Mouse (Mus musculus) liver, adult 2 months (tissue): Measurements from ENCODE around the gene Khdrbs1. TPM values are rescaled to one million over a fixed set of nuclear protein-coding genes. Genes with fewer than 3 reads are reported as not detected.

Source experiments
- DNase-seq: peaks from one replicate; pipeline ENCODE4 v3.0.0-alpha.2; 2011; ENCODE audit warnings: low read depth, low spot score; ENCODE audit errors: extremely low read depth
- H3K27ac ChIP-seq: fragments of 200-500 bp; replicated peaks from 2 replicates; pipeline ENCODE4 v1.5.1; 2012; ENCODE audit warnings: low read depth, mild to moderate bottlenecking, control low read depth, inconsistent platforms, low read length; ENCODE audit not compliant: insufficient read depth
- H3K27me3 ChIP-seq: fragments of 200-500 bp; 2 replicates; pipeline ENCODE4 v1.6.1; 2012; ENCODE audit warnings: mild to moderate bottlenecking, moderate library complexity, low read length, inconsistent platforms; ENCODE audit not compliant: control insufficient read depth, insufficient read depth
- H3K36me3 ChIP-seq: fragments of 200-500 bp; 2 replicates; pipeline ENCODE4 v1.6.1; 2012; ENCODE audit warnings: low read length, inconsistent platforms; ENCODE audit not compliant: control insufficient read depth, insufficient read depth
- H3K4me1 ChIP-seq: fragments of 200-500 bp; 2 replicates; pipeline ENCODE4 v1.6.1; 2011; ENCODE audit warnings: low read length; ENCODE audit not compliant: control insufficient read depth, insufficient read depth
- H3K4me3 ChIP-seq: fragments of 200-500 bp; 2 replicates; pipeline ENCODE4 v1.5.1; 2011; ENCODE audit warnings: low read depth, mild to moderate bottlenecking, control low read depth, low read length, moderate library complexity; ENCODE audit not compliant: insufficient read depth
- H3K79me2 ChIP-seq: fragments of 200-500 bp; 2 replicates; pipeline ENCODE4 v1.6.1; 2012; ENCODE audit warnings: inconsistent platforms, mild to moderate bottlenecking, low read length, moderate library complexity; ENCODE audit not compliant: control insufficient read depth, insufficient read depth
- H3K9ac ChIP-seq: fragments of 200-500 bp; 2 replicates; pipeline ENCODE4 v1.6.1; 2012; ENCODE audit warnings: low read depth, mild to moderate bottlenecking, control low read depth, inconsistent platforms, low read length
- CTCF ChIP-seq: fragments of 200-500 bp; IDR thresholded peaks from 2 replicates; pipeline ENCODE4 v1.5.1; 2011; ENCODE audit warnings: low read depth, low read length, control low read depth
- POLR2A ChIP-seq: fragments of 200-500 bp; IDR thresholded peaks from 2 replicates; pipeline ENCODE4 v1.6.1; 2011; ENCODE audit warnings: low read length, control low read depth; ENCODE audit not compliant: insufficient read depth; ENCODE audit errors: extremely low read depth
- WGBS: fragments of 180-500 bp; shearing (Covaris S2); methylation state at CpG from one replicate; pipeline ENCODE4 v1.1.7; 2018; 5-methylcytosine and 5-hydroxymethylcytosine counted together
- polyA plus RNA-seq: library from polyadenylated mRNA; depleted of rRNA; stranded (reverse); fragments of >200 nt; gene quantifications from 2 replicates; pipeline ENCODE4 v1.2.3, GENCODE M21; 2012
- total RNA-seq: library from RNA; depleted of rRNA; stranded (reverse); fragments of >200 nt; gene quantifications from 2 replicates; pipeline ENCODE4 v1.2.3, GENCODE M21; 2014

Khdrbs1 gene
- total and polyA plus RNA-seq, 2 experiments = 7.9 to 12.2 TPM

DNA sequence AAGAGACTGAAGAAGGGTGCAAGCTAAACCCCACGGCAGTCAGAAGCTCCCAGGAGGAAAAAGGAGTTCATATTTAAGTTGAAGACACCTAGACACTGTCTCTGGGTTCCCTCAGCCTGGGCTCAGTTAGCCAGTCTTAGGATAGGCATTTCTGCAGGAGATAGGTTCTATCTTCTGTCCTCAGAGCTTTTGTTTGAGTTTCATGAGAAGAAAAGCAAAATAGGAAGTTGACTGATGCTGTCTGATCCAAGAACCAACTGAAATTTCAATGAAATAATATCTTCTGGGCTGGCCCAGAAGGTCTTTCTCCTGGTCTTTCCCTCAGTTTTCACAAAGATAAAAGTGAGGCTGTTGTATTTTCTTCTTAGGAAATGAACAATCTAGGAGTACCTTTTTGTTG, 13.4 kb upstream of the Khdrbs1 start:
- H3K9ac ChIP-seq = no peak overlapping the region
- no peak overlapping the region for H3K27ac ChIP-seq
- 78% methylated on average over 1 of the region's 1 CpGs for WGBS
- no peak overlapping the region for H3K4me3 ChIP-seq
- H3K4me1 ChIP-seq = no peaks in the 10 kb centered on the region
- no peaks in the 10 kb centered on the region for H3K36me3 ChIP-seq
- no peaks in the 10 kb centered on the region for H3K27me3 ChIP-seq
- TF ChIP-seq POLR2A (no peak), CTCF (no peak)
- no peaks in the 10 kb centered on the region for H3K79me2 ChIP-seq
- DNase-seq = no peak

DNA sequence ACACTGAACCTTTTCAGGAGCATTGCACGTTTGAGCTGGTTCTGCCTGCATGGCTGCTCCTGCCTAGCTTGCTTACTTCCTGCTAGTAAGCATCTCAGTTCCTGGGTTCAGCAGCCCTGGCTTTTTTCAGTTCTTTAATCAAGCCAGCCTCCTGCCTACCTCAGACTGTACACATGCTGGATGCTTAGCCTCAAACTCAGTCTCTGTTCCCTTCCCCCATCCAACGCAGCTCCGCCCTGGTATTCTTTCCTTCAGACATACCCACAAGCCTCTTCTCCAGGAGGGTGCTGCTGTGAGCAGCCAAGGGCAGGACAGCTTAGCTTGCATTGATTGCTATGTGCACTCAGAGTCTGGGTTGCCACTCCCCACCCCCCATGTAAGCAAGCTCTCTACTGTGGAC, 12.6 kb upstream of the Khdrbs1 start:
- Histone ChIP-seq H3K4me1 (no peaks in the 10 kb centered on the region), H3K27me3 (no peaks in the 10 kb centered on the region), H3K4me3 (no peak overlapping the region), H3K27ac (no peak overlapping the region), H3K79me2 (no peaks in the 10 kb centered on the region), H3K9ac (no peak overlapping the region), H3K36me3 (no peaks in the 10 kb centered on the region)
- 84% methylated on average over 3 of the region's 3 CpGs for WGBS
- DNase-seq = no peak
- TF ChIP-seq POLR2A = no peak
- no peak for TF ChIP-seq CTCF

DNA sequence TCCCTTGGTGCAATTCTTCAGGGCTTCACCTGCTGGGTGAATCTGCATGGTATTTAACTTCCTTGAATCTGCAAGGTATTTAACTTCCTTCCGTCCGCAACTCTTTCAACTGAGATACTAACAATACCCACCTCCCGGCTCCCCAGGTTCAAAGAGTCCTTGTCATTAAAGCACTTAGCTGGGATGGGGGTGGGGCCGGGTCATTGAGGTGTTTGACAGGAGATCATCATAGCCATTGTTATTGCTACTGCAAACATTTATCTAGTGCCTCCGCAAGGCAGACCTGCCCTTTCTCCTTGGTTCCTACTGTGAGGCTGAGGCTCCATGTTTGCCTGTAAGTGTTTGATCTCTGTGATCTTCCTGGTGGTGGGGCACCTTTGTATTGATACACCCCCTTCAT, 8.3 kb upstream of the Khdrbs1 start:
- no peak for TF ChIP-seq POLR2A
- no peak for TF ChIP-seq CTCF
- DNase-seq = no peak
- Histone ChIP-seq H3K27me3 (no peaks in the 10 kb centered on the region), H3K79me2 (no peaks in the 10 kb centered on the region), H3K36me3 (no peaks in the 10 kb centered on the region), H3K4me1 (no peaks in the 10 kb centered on the region), H3K4me3 (no peak overlapping the region), H3K27ac (no peak overlapping the region), H3K9ac (no peak overlapping the region)
- WGBS = 72% methylated on average over 5 of the region's 5 CpGs

DNA sequence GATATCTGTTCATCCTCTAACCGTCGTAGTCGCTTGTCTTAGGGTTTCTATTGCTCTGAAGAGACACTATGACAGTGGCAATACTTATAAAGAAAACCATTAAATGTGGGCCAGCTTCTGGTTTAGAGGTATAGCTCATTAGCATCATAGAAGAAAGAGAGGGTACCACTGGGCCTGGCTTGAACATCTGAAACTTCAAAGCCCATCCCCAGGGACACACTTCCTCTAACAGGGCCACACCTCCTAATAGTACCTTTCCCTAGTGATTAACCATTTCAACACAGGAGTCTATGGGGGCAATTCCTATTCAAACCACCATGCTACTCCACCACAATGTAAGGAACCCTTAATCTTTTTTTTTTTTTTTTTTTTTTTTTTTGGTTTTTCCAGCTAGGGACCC, 4.5 kb upstream of the Khdrbs1 start:
- Histone ChIP-seq H3K27ac (no peak overlapping the region), H3K79me2 (peaks cover 4% of the 10 kb centered on the region), H3K4me3 (no peak overlapping the region), H3K4me1 (no peaks in the 10 kb centered on the region), H3K36me3 (no peaks in the 10 kb centered on the region), H3K9ac (no peak overlapping the region), H3K27me3 (no peaks in the 10 kb centered on the region)
- TF ChIP-seq POLR2A (no peak), CTCF (no peak)
- 85% methylated on average over 3 of the region's 3 CpGs for WGBS
- DNase-seq = no peak

DNA sequence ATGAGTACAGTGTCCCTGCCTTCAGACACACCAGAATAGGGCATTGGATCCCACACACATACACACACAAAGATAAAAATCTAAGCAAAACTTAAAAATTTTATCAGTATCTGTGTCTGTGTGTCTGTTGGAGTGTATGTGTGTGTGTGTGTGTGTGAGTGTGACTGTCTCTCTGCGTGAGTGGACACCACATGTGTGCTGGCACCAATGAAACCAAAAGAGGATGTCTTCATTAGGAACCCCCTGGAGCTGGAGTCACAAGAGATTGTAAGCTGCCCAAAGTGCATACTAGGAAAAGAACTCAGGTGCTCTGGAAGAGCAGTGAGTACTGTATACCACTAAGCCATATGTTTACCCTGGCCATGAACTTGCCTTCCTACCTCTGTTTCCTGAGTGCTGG, 4.0 kb upstream of the Khdrbs1 start:
- Histone ChIP-seq H3K27me3 (no peaks in the 10 kb centered on the region), H3K27ac (no peak overlapping the region), H3K36me3 (no peaks in the 10 kb centered on the region), H3K9ac (no peak overlapping the region), H3K4me1 (no peaks in the 10 kb centered on the region), H3K79me2 (peaks cover 9% of the 10 kb centered on the region), H3K4me3 (no peak overlapping the region)
- whole genome bisulfite sequencing = 86% methylated on average over 1 of the region's 1 CpGs
- DNase-seq = no peak
- no peak for TF ChIP-seq POLR2A
- no peak for TF ChIP-seq CTCF

DNA sequence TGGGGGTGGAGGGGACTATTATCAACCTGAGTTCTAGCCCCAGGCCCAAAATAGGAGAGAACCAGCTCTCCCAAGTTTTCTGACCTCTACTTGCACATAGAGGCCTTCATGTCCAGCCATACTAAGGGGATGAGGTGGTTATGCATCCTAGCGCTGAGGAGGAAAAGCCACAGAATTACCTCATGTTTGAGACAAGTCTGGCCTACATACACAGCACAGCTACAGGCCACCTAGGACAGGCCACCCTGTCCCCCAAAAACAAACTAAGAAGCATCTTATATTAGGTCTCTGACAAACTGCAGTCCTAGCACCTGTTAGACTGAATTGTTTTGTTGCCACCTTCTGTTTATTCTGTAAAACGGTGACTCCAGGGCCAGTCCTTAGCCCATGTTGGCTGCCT, 1.4 kb upstream of the Khdrbs1 start:
- H3K27ac ChIP-seq = no peak overlapping the region
- 65% methylated on average over 2 of the region's 2 CpGs for WGBS
- no peaks in the 10 kb centered on the region for H3K27me3 ChIP-seq
- TF ChIP-seq POLR2A (no peak), CTCF (no peak)
- no peak overlapping the region for H3K4me3 ChIP-seq
- no peak overlapping the region for H3K9ac ChIP-seq
- peaks cover 2% of the 10 kb centered on the region; the same call in 1 of the 2 replicates for H3K36me3 ChIP-seq
- H3K79me2 ChIP-seq = peaks cover 15% of the 10 kb centered on the region
- no peak for DNase-seq
- no peaks in the 10 kb centered on the region; the same call in 1 of the 2 replicates for H3K4me1 ChIP-seq
